18 mouse cellular contexts compared by ENCODE assay signal in genomic region chr7:128432574-128432973, GRCm38 (mm10). TPM values are rescaled to one million over a fixed set of nuclear protein-coding genes. Genes with fewer than 3 reads are reported as not detected.
DNase-seq lines count a peak whose midpoint lies in the region; ATAC-seq and TF ChIP-seq lines count a peak whose summit lies in the region.
"Had no signal": no experiment of that assay in that cellular context is flagged by ENCODE, and none has a peak within 500 bp of the region (broad histone marks: within the 10 kb centered on the region; RNA-seq: fewer than 3 reads in every experiment).

No protein-coding gene starts in this region.

- no peak overlapping the region for H3K4me2 ChIP-seq in hindbrain, postnatal 0 days (ENCODE audit: low read depth, low read length)
- H3K4me2 ChIP-seq in hindbrain, embryonic 14.5 days (replicated peaks): no peak overlapping the region
- H3K4me2 ChIP-seq: forebrain, embryonic 13.5 days had no signal

- no peaks in the 10 kb centered on the region for H3K79me3 ChIP-seq in C2C12 (ENCODE audit: low read depth)

- peak; percentile 48 for DNase-seq in heart, adult 11 months
- DNase-seq in heart, embryonic 10.5 days (ENCODE audit: low spot score): no peak
- DNase-seq in hindbrain, postnatal 0 days (ENCODE audit: low spot score): peak; percentile 25
- DNase-seq in hindbrain, embryonic 14.5 days (ENCODE audit: low spot score): no peak
- peak; percentile 34 for DNase-seq in Muller cell, postnatal 12 days (ENCODE audit: inconsistent ontology term)
- DNase-seq: adrenal gland, postnatal 10 days; cerebellum, adult 18-20 months; cerebellum, adult 9-11 months; gastrocnemius, postnatal 10 days; heart, postnatal 4 days; kidney, adult 8-10 months had no signal

- no peak overlapping the region for H3K9ac ChIP-seq in hindbrain, postnatal 0 days (replicated peaks; ENCODE audit: low read length)
- H3K9ac ChIP-seq in hindbrain, embryonic 14.5 days: no peak overlapping the region
- H3K9ac ChIP-seq: forebrain, embryonic 13.5 days had no signal

- H3K27ac ChIP-seq in heart, embryonic 10.5 days: no peak overlapping the region
- no peak overlapping the region for H3K27ac ChIP-seq in hindbrain, postnatal 0 days
- H3K27ac ChIP-seq in hindbrain, embryonic 14.5 days: no peak overlapping the region
- H3K27ac ChIP-seq: embryonic facial prominence, embryonic 10.5 days; forebrain, embryonic 13.5 days had no signal

- no peak for TF ChIP-seq CTCF in hindbrain, postnatal 0 days (IDR thresholded peaks at IDR 0.05; ENCODE audit: low read depth)
- TF ChIP-seq CTCF in C2C12 (IDR thresholded peaks at IDR 0.05; ENCODE audit: control insufficient read depth, insufficient read depth, insufficient read length): no peak

- 76% methylated on average over 10 of the region's 10 CpGs for WGBS in heart, embryonic 10.5 days
- 34% methylated on average over 10 of the region's 10 CpGs for WGBS in hindbrain, postnatal 0 days
- 48% methylated on average over 10 of the region's 10 CpGs for WGBS in hindbrain, embryonic 14.5 days

- H3K9me3 ChIP-seq in heart, embryonic 10.5 days: no peaks in the 10 kb centered on the region
- H3K9me3 ChIP-seq in hindbrain, postnatal 0 days (ENCODE audit: low read length): no peaks in the 10 kb centered on the region
- H3K9me3 ChIP-seq in hindbrain, embryonic 14.5 days (ENCODE audit: control insufficient read depth, low read length): no peaks in the 10 kb centered on the region
- H3K9me3 ChIP-seq: embryonic facial prominence, embryonic 10.5 days; forebrain, embryonic 13.5 days; G1E had no signal

- peaks cover 4% of the 10 kb centered on the region; the same call in 1 of the 2 replicates for H3K36me3 ChIP-seq in heart, embryonic 10.5 days
- no peaks in the 10 kb centered on the region for H3K36me3 ChIP-seq in hindbrain, postnatal 0 days (ENCODE audit: insufficient read depth, low read length)
- H3K36me3 ChIP-seq in hindbrain, embryonic 14.5 days (replicated peaks; ENCODE audit: control insufficient read depth, insufficient read depth): no peaks in the 10 kb centered on the region
- no peaks in the 10 kb centered on the region for H3K36me3 ChIP-seq in C2C12 (ENCODE audit: control insufficient read depth, insufficient read depth)
- H3K36me3 ChIP-seq: embryonic facial prominence, embryonic 10.5 days had no signal

- H3K4me1 ChIP-seq in heart, embryonic 10.5 days: no peaks in the 10 kb centered on the region
- H3K4me1 ChIP-seq in hindbrain, postnatal 0 days (ENCODE audit: insufficient read depth, low read length): no peaks in the 10 kb centered on the region
- no peaks in the 10 kb centered on the region for H3K4me1 ChIP-seq in hindbrain, embryonic 14.5 days (replicated peaks; ENCODE audit: control insufficient read depth, insufficient read depth, low read length)
- H3K4me1 ChIP-seq: embryonic facial prominence, embryonic 10.5 days had no signal

- no peaks in the 10 kb centered on the region for H3K27me3 ChIP-seq in heart, embryonic 10.5 days (ENCODE audit: insufficient read depth, poor library complexity, severe bottlenecking)
- no peaks in the 10 kb centered on the region for H3K27me3 ChIP-seq in hindbrain, postnatal 0 days (ENCODE audit: insufficient read depth, low read length)
- no peaks in the 10 kb centered on the region for H3K27me3 ChIP-seq in hindbrain, embryonic 14.5 days (ENCODE audit: control insufficient read depth, insufficient read depth, low read length)
- no peaks in the 10 kb centered on the region for H3K27me3 ChIP-seq in C2C12 (ENCODE audit: control insufficient read depth, insufficient read depth, insufficient read length)
- H3K27me3 ChIP-seq: forebrain, embryonic 13.5 days had no signal

- H3ac ChIP-seq in C2C12 (ENCODE audit: control insufficient read depth, insufficient read length, low read depth): no peak overlapping the region

- H3K4me3 ChIP-seq in heart, embryonic 10.5 days: no peak overlapping the region
- no peak overlapping the region for H3K4me3 ChIP-seq in hindbrain, postnatal 0 days (ENCODE audit: low read length)
- H3K4me3 ChIP-seq in hindbrain, embryonic 14.5 days (replicated peaks; ENCODE audit: low read length): no peak overlapping the region
- H3K4me3 ChIP-seq in C2C12 (ENCODE audit: insufficient read depth, poor library complexity, severe bottlenecking): no peak overlapping the region
- H3K4me3 ChIP-seq: embryonic facial prominence, embryonic 10.5 days; forebrain, embryonic 13.5 days had no signal

- ATAC-seq in hindbrain, postnatal 0 days: peak; percentile 59; the same call in 1 of the 2 replicates
- no peak for ATAC-seq in hindbrain, embryonic 14.5 days (ENCODE audit: low FRiP score)
- no peak for ATAC-seq in granulocyte monocyte progenitor cell, adult 5-6 weeks (replicated peaks; ENCODE audit: poor library complexity, severe bottlenecking)
- ATAC-seq: forebrain, embryonic 13.5 days; inflammation-experienced regulatory T-cells, adult 6 months; intestine, postnatal 0 days had no signal

- no peaks in the 10 kb centered on the region for H3K79me2 ChIP-seq in C2C12 (ENCODE audit: control insufficient read depth, insufficient read depth)

TF ChIP-seq in C2C12, 6 proteins besides CTCF, POLR2A, EP300 and RAD21:
- no peak for TF ChIP-seq MYOD1 (IDR thresholded peaks at IDR 0.05; ENCODE audit: control insufficient read depth, insufficient read length, low read depth)
- TF ChIP-seq USF1 (IDR thresholded peaks at IDR 0.05; ENCODE audit: low read depth): peak; percentile 54
TF ChIP-seq in C2C12: peak in this region for 1.

RNA-seq across cellular contexts. Expression of gene Rgs10, which starts 14.0 kb away (rescaled TPM):
- 16.4 and 19.3 TPM in 2 replicates for polyA plus RNA-seq in heart, embryonic 10.5 days (2016; fragmentation: Nextera tagmentation; extraction: Ambion mirVana)
- 31.7 and 35.4 TPM in 2 replicates for total RNA-seq in hindbrain, postnatal 0 days (2014; rRNA removed)
- polyA plus RNA-seq in hindbrain, postnatal 0 days (2015; fragmentation: Nextera tagmentation; extraction: Ambion mirVana): 101 and 107 TPM in 2 replicates
- polyA plus RNA-seq in hindbrain, embryonic 14.5 days (2014; fragmentation: Nextera tagmentation; extraction: Ambion mirVana): 56.7 and 56.9 TPM in 2 replicates
- 12.9 TPM for polyA plus RNA-seq in C2C12 (2012; fragmentation: generic; extraction: Trizol)
- total RNA-seq in granulocyte monocyte progenitor cell, adult 5-6 weeks (2014; fragmentation: Nextera tagmentation): 89.9 and 96.4 TPM in 2 replicates
- total RNA-seq in granulocyte monocyte progenitor cell, adult 5-6 weeks (2017): 36.1 and 66.2 TPM in 2 replicates

RNA-seq across cellular contexts. Expression of gene Tial1, which starts 28.9 kb away (rescaled TPM):
- 16.3 and 19.9 TPM in 2 replicates for polyA plus RNA-seq in heart, embryonic 10.5 days (2016; fragmentation: Nextera tagmentation; extraction: Ambion mirVana)
- total RNA-seq in hindbrain, postnatal 0 days (2014; rRNA removed): 33.8 and 44.7 TPM in 2 replicates
- 22.4 and 26.0 TPM in 2 replicates for polyA plus RNA-seq in hindbrain, postnatal 0 days (2015; fragmentation: Nextera tagmentation; extraction: Ambion mirVana)
- polyA plus RNA-seq in hindbrain, embryonic 14.5 days (2014; fragmentation: Nextera tagmentation; extraction: Ambion mirVana): 33.7 and 37.1 TPM in 2 replicates
- polyA plus RNA-seq in C2C12 (2012; fragmentation: generic; extraction: Trizol): 46.4 TPM
- 157 TPM in 2 replicates for total RNA-seq in granulocyte monocyte progenitor cell, adult 5-6 weeks (2014; fragmentation: Nextera tagmentation)
- total RNA-seq in granulocyte monocyte progenitor cell, adult 5-6 weeks (2017): 66.7 and 68.0 TPM in 2 replicates

Comparison
In these comparisons a context has a peak if more than half of its experiments do, and no peak if none do; other contexts are left out.
1. DNase-seq: peak in heart, adult 11 months (single experiment), hindbrain, postnatal 0 days (single experiment) and Muller cell, postnatal 12 days (single experiment); none in heart, embryonic 10.5 days (single experiment) and hindbrain, embryonic 14.5 days (single experiment).